Mouse (Mus musculus) MEL (cell line): ENCODE results near the gene Ly6g5c. TPM values are rescaled to one million over a fixed set of nuclear protein-coding genes. Genes with fewer than 3 reads are reported as not detected.

Experiments used
- DNase-seq: peaks from one replicate; pipeline ENCODE4 v3.0.0; 2011; ENCODE audit warnings: low read depth, low spot score
- H3K27ac ChIP-seq: 2 replicates; pipeline ENCODE4 v1.5.1; 2012; ENCODE audit warnings: low read depth, mild to moderate bottlenecking, control low read depth, low read length, moderate library complexity; ENCODE audit not compliant: control insufficient read depth
- H3K27me3 ChIP-seq, 2 experiments: fragments of 150-350 bp in 1 of 2; sonication (generic) in 1 of 2; 2 replicates each; pipeline ENCODE4 v1.6.1; 2012; ENCODE audit warnings: low read length in 2 of 2, mild to moderate bottlenecking in 2 of 2, improper control_type of control experiment in 1 of 2, moderate library complexity in 1 of 2; ENCODE audit not compliant: insufficient read depth in 2 of 2, control insufficient read depth in 1 of 2
- H3K36me3 ChIP-seq, 2 experiments: 2 replicates each; pipeline ENCODE4 v1.6.1; 2012 to 2014; ENCODE audit warnings: low read length in 2 of 2, improper control_type of control experiment in 1 of 2, inconsistent platforms in 1 of 2, mild to moderate bottlenecking in 1 of 2; ENCODE audit not compliant: insufficient read depth in 2 of 2, control insufficient read depth in 1 of 2
- H3K4me1 ChIP-seq, 2 experiments: fragments of 150-350 bp in 1 of 2; sonication (generic) in 1 of 2; 2 replicates each; pipeline ENCODE4 v1.6.1; 2012; ENCODE audit warnings: low read length in 2 of 2, improper control_type of control experiment in 1 of 2, mild to moderate bottlenecking in 1 of 2; ENCODE audit not compliant: insufficient read depth in 2 of 2, control insufficient read depth in 1 of 2
- H3K4me3 ChIP-seq, 2 experiments: fragments of 150-350 bp in 1 of 2; sonication (generic) in 1 of 2; 2 replicates each; pipeline ENCODE4 v1.5.1; 2012; ENCODE audit warnings: low read depth in 2 of 2, low read length in 2 of 2, mild to moderate bottlenecking in 2 of 2, moderate library complexity in 2 of 2, control low read depth in 1 of 2, improper control_type of control experiment in 1 of 2; ENCODE audit not compliant: control insufficient read depth in 1 of 2, insufficient read depth in 1 of 2
- H3K79me2 ChIP-seq: 2 replicates; pipeline ENCODE4 v1.6.1; 2012; ENCODE audit warnings: mild to moderate bottlenecking, low read length, moderate library complexity; ENCODE audit not compliant: control insufficient read depth, poor library complexity, insufficient read depth
- H3K9ac ChIP-seq: 2 replicates; pipeline ENCODE4 v1.6.1; 2012; ENCODE audit warnings: low read depth, mild to moderate bottlenecking, control low read depth, low read length, moderate library complexity; ENCODE audit not compliant: control insufficient read depth, poor library complexity, severe bottlenecking
- H3K9me3 ChIP-seq: fragments of 150-350 bp; sonication (generic); replicated peaks from 2 replicates; pipeline ENCODE4 v1.6.1; 2012; ENCODE audit warnings: mild to moderate bottlenecking, low read length, improper control_type of control experiment, moderate library complexity; ENCODE audit not compliant: insufficient read depth
- CHD1 ChIP-seq: IDR thresholded peaks from 2 replicates; pipeline ENCODE4 v1.6.1; 2012; ENCODE audit warnings: low read depth, mild to moderate bottlenecking, inconsistent platforms, low read length, improper control_type of control experiment
- CHD2 ChIP-seq: IDR thresholded peaks from 2 replicates; pipeline ENCODE4 v1.6.1; 2011; ENCODE audit warnings: low read length, improper control_type of control experiment
- CTCF ChIP-seq, 3 experiments: IDR thresholded peaks in 2 of 3; conservative IDR thresholded peaks in 1 of 3; 2 replicates each; pipeline ENCODE4 v1.5.1; 2011 to 2012; ENCODE audit warnings: low read length in 3 of 3, low read depth in 2 of 3, mild to moderate bottlenecking in 2 of 3, improper control_type of control experiment in 1 of 3, inconsistent platforms in 1 of 3, mixed read lengths in 1 of 3, moderate library complexity in 1 of 3; ENCODE audit not compliant: control insufficient read depth in 1 of 3, insufficient read depth in 1 of 3, poor library complexity in 1 of 3, severe bottlenecking in 1 of 3
- ELF1 ChIP-seq: IDR thresholded peaks from 2 replicates; pipeline ENCODE4 v1.6.1; 2014; ENCODE audit warnings: low read depth, mild to moderate bottlenecking, inconsistent platforms, low read length, improper control_type of control experiment, moderate library complexity
- EP300 ChIP-seq, 2 experiments: IDR thresholded peaks; 2 replicates each; pipeline ENCODE4 v1.6.1; 2011; ENCODE audit warnings: improper control_type of control experiment in 2 of 2, low read length in 2 of 2, low read depth in 1 of 2, mild to moderate bottlenecking in 1 of 2
- ETS1 ChIP-seq: IDR thresholded peaks from 2 replicates; pipeline ENCODE4 v1.6.1; 2012; ENCODE audit warnings: low read depth, mild to moderate bottlenecking, inconsistent platforms, low read length, improper control_type of control experiment, moderate library complexity
- HCFC1 ChIP-seq: IDR thresholded peaks from 2 replicates; pipeline ENCODE4 v1.6.1; 2012; ENCODE audit warnings: low read depth, mild to moderate bottlenecking, inconsistent platforms, low read length, improper control_type of control experiment, moderate library complexity
- JUND ChIP-seq: IDR thresholded peaks from 2 replicates; pipeline ENCODE4 v1.6.1; 2011; ENCODE audit warnings: low read depth, mild to moderate bottlenecking, improper control_type of control experiment, low read length
- MAFK ChIP-seq: IDR thresholded peaks from 2 replicates; pipeline ENCODE4 v1.6.1; 2011; ENCODE audit warnings: low read depth, mild to moderate bottlenecking, low read length, improper control_type of control experiment, borderline replicate concordance
- MAX ChIP-seq: IDR thresholded peaks from 2 replicates; pipeline ENCODE4 v1.6.1; 2011; ENCODE audit warnings: low read length, improper control_type of control experiment
- MAZ ChIP-seq: IDR thresholded peaks from 2 replicates; pipeline ENCODE4 v1.6.1; 2012; ENCODE audit warnings: low read depth, mild to moderate bottlenecking, inconsistent platforms, low read length, improper control_type of control experiment
- MEF2A ChIP-seq: IDR thresholded peaks from 2 replicates; pipeline ENCODE4 v1.6.1; 2014; ENCODE audit warnings: low read depth, mild to moderate bottlenecking, inconsistent platforms, low read length, improper control_type of control experiment; ENCODE audit not compliant: poor library complexity, insufficient replicate concordance, severe bottlenecking; ENCODE audit errors: extremely low read depth
- MXI1 ChIP-seq: IDR thresholded peaks from 2 replicates; pipeline ENCODE4 v1.6.1; 2011; ENCODE audit warnings: mild to moderate bottlenecking, low read depth, low read length, improper control_type of control experiment
- NELFE ChIP-seq: IDR thresholded peaks from 2 replicates; pipeline ENCODE4 v1.6.1; 2011; ENCODE audit warnings: low read depth, low read length, improper control_type of control experiment
- NRF1 ChIP-seq: IDR thresholded peaks from 2 replicates; pipeline ENCODE4 v1.6.1; 2014; ENCODE audit warnings: low read depth, mild to moderate bottlenecking, inconsistent platforms, low read length, improper control_type of control experiment, moderate library complexity; ENCODE audit not compliant: poor library complexity, insufficient read depth, severe bottlenecking
- POLR2A ChIP-seq, 2 experiments: IDR thresholded peaks; 2 replicates each; pipeline ENCODE4 v1.6.1; 2011 to 2012; ENCODE audit warnings: low read length in 2 of 2, mild to moderate bottlenecking in 2 of 2, control low read depth in 1 of 2, improper control_type of control experiment in 1 of 2, low read depth in 1 of 2, moderate library complexity in 1 of 2; ENCODE audit not compliant: control insufficient read depth in 1 of 2, insufficient read depth in 1 of 2, poor library complexity in 1 of 2
- POLR2AphosphoS2 ChIP-seq: IDR thresholded peaks from 2 replicates; pipeline ENCODE4 v1.6.1; 2011; ENCODE audit warnings: low read length, improper control_type of control experiment
- POLR2AphosphoS5 ChIP-seq: IDR thresholded peaks from 2 replicates; pipeline ENCODE4 v1.6.1; 2012; ENCODE audit warnings: low read depth, borderline replicate concordance, mild to moderate bottlenecking, inconsistent platforms, low read length, moderate library complexity, mixed read lengths
- SIN3A ChIP-seq: IDR thresholded peaks from 2 replicates; pipeline ENCODE4 v1.6.1; 2012; ENCODE audit warnings: low read length, improper control_type of control experiment, inconsistent platforms
- TBP ChIP-seq: IDR thresholded peaks from 2 replicates; pipeline ENCODE4 v1.8.0; 2011; ENCODE audit warnings: low read depth, low read length, improper control_type of control experiment
- UBTF ChIP-seq: IDR thresholded peaks from 2 replicates; pipeline ENCODE4 v1.6.1; 2012; ENCODE audit warnings: low read depth, mild to moderate bottlenecking, inconsistent platforms, low read length, improper control_type of control experiment, moderate library complexity, borderline replicate concordance; ENCODE audit not compliant: insufficient read depth
- USF1 ChIP-seq: IDR thresholded peaks from 2 replicates; pipeline ENCODE4 v1.6.1; 2014; ENCODE audit warnings: low read depth, mild to moderate bottlenecking, inconsistent platforms, low read length, improper control_type of control experiment, moderate library complexity
- USF2 ChIP-seq, 2 experiments: IDR thresholded peaks; 2 replicates each; pipeline ENCODE4 v1.6.1; 2011 to 2012; ENCODE audit warnings: improper control_type of control experiment in 2 of 2, low read length in 2 of 2, borderline replicate concordance in 1 of 2, inconsistent platforms in 1 of 2, low read depth in 1 of 2, mild to moderate bottlenecking in 1 of 2; ENCODE audit not compliant: insufficient read depth in 1 of 2
- ZC3H11A ChIP-seq: IDR thresholded peaks from 2 replicates; pipeline ENCODE4 v1.6.1; 2012; ENCODE audit warnings: low read depth, mild to moderate bottlenecking, inconsistent platforms, low read length, improper control_type of control experiment
- ZKSCAN1 ChIP-seq: IDR thresholded peaks from 2 replicates; pipeline ENCODE4 v1.6.1; 2012; ENCODE audit warnings: low read depth, mild to moderate bottlenecking, inconsistent platforms, low read length, improper control_type of control experiment, moderate library complexity
- polyA plus RNA-seq, 2 experiments: library from polyadenylated mRNA; stranded (reverse) in 1 of 2; unstranded in 1 of 2; fragments of >175 nt in 1 of 2; fragments of >200 nt in 1 of 2; gene quantifications; 2 replicates each; pipeline versions ENCODE4 v1.2.1 to v1.2.4; 2012; ENCODE audit warnings: low replicate concordance in 2 of 2, low read depth in 1 of 2; ENCODE audit not compliant: insufficient read length in 2 of 2, insufficient read depth in 1 of 2, missing spikeins in 1 of 2
- total RNA-seq: library from RNA; depleted of rRNA; stranded (reverse); fragments of 300-350 nt; gene quantifications from 2 replicates; pipeline ENCODE4 v1.2.3, GENCODE M21; 2012

Gene Ly6g5c
- total and polyA plus RNA-seq, 3 experiments, result not detected

- TF ChIP-seq POLR2AphosphoS2 (0 out of 2 replicates have a peak, but pooled peaks have one; percentile 3), EP300 (IDR thresholded peaks at IDR 0.05; ENCODE audit: low read depth in 1 of 2, low read length in 2 of 2) (no peak), CHD2 (no peak), TBP (no peak), POLR2A (IDR thresholded peaks at IDR 0.05; ENCODE audit: control insufficient read depth in 1 of 2, insufficient read depth in 1 of 2, low read depth in 1 of 2, low read length in 2 of 2, poor library complexity in 1 of 2) (no peak), NELFE (no peak)
- TF ChIP-seq, all 39 proteins: peak for 1
- DNase-seq, result no peak
- Histone ChIP-seq H3K79me2 (peaks cover 33% of the 10 kb centered on the region), H3K36me3 (peaks cover 6 to 32% of the 10 kb centered on the region in 2 experiments), H3K9me3 (no peaks in the 10 kb centered on the region), H3K4me1 (no peaks in the 10 kb centered on the region), H3K9ac (no peak overlapping the region), H3K27me3 (no peaks in the 10 kb centered on the region), H3K27ac (no peak overlapping the region), H3K4me3 (no peak overlapping the region)
Observed at GRCm38 (mm10) chr17:35155451-35155850, 47.4 kb downstream of the Ly6g5c start.

GRCm38 (mm10) chr17:35156461-35157200 lies 48.6 kb downstream of the Ly6g5c start:
- no peaks in the 10 kb centered on the region for H3K9me3 ChIP-seq
- no peaks in the 10 kb centered on the region for H3K4me1 ChIP-seq
- peaks cover 4 to 37% of the 10 kb centered on the region in 2 experiments; a peak in 3 of 4 replicates for H3K36me3 ChIP-seq
- no peak for DNase-seq
- no peaks in the 10 kb centered on the region for H3K27me3 ChIP-seq
- TF ChIP-seq POLR2AphosphoS5, result no peak
- TF ChIP-seq ETS1, result no peak
- TF ChIP-seq CHD2, result no peak
- no peak for TF ChIP-seq MXI1
- no peak for TF ChIP-seq JUND
- TF ChIP-seq MEF2A, result no peak
- TF ChIP-seq CHD1, result no peak
- TF ChIP-seq SIN3A, result no peak
- TF ChIP-seq ZC3H11A, result no peak
- no peak overlapping the region for H3K27ac ChIP-seq
- H3K79me2 ChIP-seq, result peaks cover 44% of the 10 kb centered on the region
- no peak overlapping the region for H3K4me3 ChIP-seq
- H3K9ac ChIP-seq, result no peak overlapping the region

- no peaks in the 10 kb centered on the region for H3K4me1 ChIP-seq
- H3K4me3 ChIP-seq, result no peak overlapping the region
- TF ChIP-seq USF1, result no peak
- no peak for TF ChIP-seq ELF1
- no peak for TF ChIP-seq CHD2
- TF ChIP-seq UBTF, result no peak
- no peak for TF ChIP-seq NRF1
- TF ChIP-seq POLR2AphosphoS2, result no peak
- TF ChIP-seq ZC3H11A, result no peak
- TF ChIP-seq MAFK, result no peak
- TF ChIP-seq CTCF (IDR thresholded peaks at IDR 0.05 in 2 of 3, conservative IDR thresholded peaks at IDR 0.05 in 1 of 3; ENCODE audit: control insufficient read depth in 1 of 3, insufficient read depth in 1 of 3, low read depth in 2 of 3, low read length in 3 of 3, poor library complexity in 1 of 3, severe bottlenecking in 1 of 3), result no peak
- no peak for TF ChIP-seq HCFC1
- TF ChIP-seq USF2 (IDR thresholded peaks at IDR 0.05; ENCODE audit: borderline replicate concordance in 1 of 2, insufficient read depth in 1 of 2, low read depth in 1 of 2, low read length in 2 of 2), result no peak
- no peak for TF ChIP-seq ZKSCAN1
- no peak for TF ChIP-seq MAZ
- no peak for TF ChIP-seq MAX
Observed at GRCm38 (mm10) chr17:35157254-35157653, 49.2 kb downstream of the Ly6g5c start.

More at GRCm38 (mm10) chr17:35157254-35157653, 49.2 kb downstream of the Ly6g5c start:
- H3K27ac ChIP-seq, result no peak overlapping the region
- no peaks in the 10 kb centered on the region for H3K27me3 ChIP-seq
- H3K9me3 ChIP-seq, result no peaks in the 10 kb centered on the region
- H3K9ac ChIP-seq, result no peak overlapping the region
- peaks cover 49% of the 10 kb centered on the region for H3K79me2 ChIP-seq
- peaks cover 5 to 40% of the 10 kb centered on the region in 2 experiments for H3K36me3 ChIP-seq
- no peak for DNase-seq
